Mouse (Mus musculus) heart, embryonic 11.5 days (tissue): ENCODE measurements around the gene Ap1b1. TPM values are rescaled to one million over a fixed set of nuclear protein-coding genes. Genes with fewer than 3 reads are reported as not detected.

Source experiments
- ATAC-seq: fragments of 200-750 bp; cut with Nextera tagmentation; replicated peaks from 2 replicates; pipeline ENCODE4 v1.8.0; 2017; ENCODE audit warnings: moderate library complexity; ENCODE audit not compliant: insufficient number of reproducible peaks, low FRiP score, low TSS enrichment
- H3K27ac ChIP-seq: fragments of 300-500 bp; sonication (generic); 2 replicates; pipeline ENCODE4 v1.5.1; 2014; ENCODE audit warnings: mild to moderate bottlenecking, low read depth, low read length
- H3K27me3 ChIP-seq: fragments of 300-500 bp; sonication (generic); 2 replicates; pipeline ENCODE4 v1.6.1; 2014; ENCODE audit warnings: mild to moderate bottlenecking, low read length, mixed read lengths; ENCODE audit not compliant: control insufficient read depth, insufficient read depth
- H3K36me3 ChIP-seq: fragments of 300-500 bp; sonication (generic); 2 replicates; pipeline ENCODE4 v1.6.1; 2014; ENCODE audit warnings: mild to moderate bottlenecking, low read length, moderate library complexity, mixed read lengths; ENCODE audit not compliant: control insufficient read depth, insufficient read depth
- H3K4me1 ChIP-seq: fragments of 300-500 bp; sonication (generic); 2 replicates; pipeline ENCODE4 v1.6.1; 2014; ENCODE audit warnings: low read length; ENCODE audit not compliant: control insufficient read depth, insufficient read depth
- H3K4me2 ChIP-seq: fragments of 300-500 bp; sonication (generic); 2 replicates; pipeline ENCODE4 v1.6.1; 2014; ENCODE audit warnings: mild to moderate bottlenecking, moderate library complexity
- H3K4me3 ChIP-seq: fragments of 300-500 bp; sonication (generic); 2 replicates; pipeline ENCODE4 v1.5.1; 2014; ENCODE audit warnings: low read depth, low read length
- H3K9ac ChIP-seq: fragments of 300-500 bp; sonication (generic); 2 replicates; pipeline ENCODE4 v1.6.1; 2014; ENCODE audit warnings: mild to moderate bottlenecking, low read depth, low read length, moderate library complexity
- H3K9me3 ChIP-seq: fragments of 300-500 bp; sonication (generic); replicated peaks from 2 replicates; pipeline ENCODE4 v1.6.1; 2016; ENCODE audit warnings: low read length; ENCODE audit not compliant: control insufficient read depth
- WGBS: fragments of 180-500 bp; shearing (Covaris S2); extraction: QIAGEN DNeasy Blood & Tissue Kit; methylation state at CpG from one replicate; pipeline ENCODE4 v1.1.7; 2014; ENCODE audit not compliant: insufficient replicate concordance; 5-methylcytosine and 5-hydroxymethylcytosine counted together
- polyA plus RNA-seq: library from polyadenylated mRNA; unstranded; fragments of >200 nt; fragmentation: Nextera tagmentation; extraction: Ambion mirVana; gene quantifications from 2 replicates; pipeline ENCODE4 v1.2.1, GENCODE M21; 2014

The Ap1b1 gene
- polyA plus RNA-seq, 1 experiment from 2014 or later, result 47.6 TPM

- ATAC-seq, result no peak
- Histone ChIP-seq H3K36me3 (peaks cover 40% of the 10 kb centered on the region), H3K9me3 (no peaks in the 10 kb centered on the region), H3K4me1 (no peaks in the 10 kb centered on the region), H3K4me2 (no peak overlapping the region), H3K27ac (no peak overlapping the region), H3K4me3 (no peak overlapping the region), H3K9ac (no peak overlapping the region), H3K27me3 (no peaks in the 10 kb centered on the region)
- 96% methylated on average over 7 of the region's 7 CpGs for WGBS
Observed at GRCm38 (mm10) chr11:5028228-5028627, 41.6 kb downstream of the Ap1b1 start.

DNA sequence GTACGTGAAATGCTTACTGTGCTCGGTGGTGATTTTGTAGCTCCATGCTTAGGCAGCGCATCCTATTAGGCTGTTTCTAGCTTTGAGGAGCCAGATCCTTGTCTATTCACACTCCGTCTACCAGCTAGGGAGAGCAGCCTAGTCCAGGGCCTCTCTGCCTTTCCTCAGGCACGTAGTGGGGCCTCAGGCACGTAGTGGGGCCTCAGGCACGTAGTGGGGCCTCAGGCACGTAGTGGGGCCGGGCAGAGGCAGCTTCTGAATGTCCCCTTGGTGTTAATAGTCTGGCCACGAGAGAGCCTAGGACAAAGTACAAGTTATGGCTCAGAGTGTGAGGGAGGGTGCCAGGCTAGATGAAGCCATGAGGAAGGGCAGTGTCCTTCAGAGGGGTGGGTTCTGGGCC, 46.1 kb downstream of the Ap1b1 start:
- Histone ChIP-seq H3K4me3 (no peak overlapping the region), H3K27me3 (no peaks in the 10 kb centered on the region), H3K9me3 (no peaks in the 10 kb centered on the region), H3K4me1 (no peaks in the 10 kb centered on the region), H3K36me3 (peaks cover 37% of the 10 kb centered on the region), H3K9ac (no peak overlapping the region), H3K4me2 (no peak overlapping the region), H3K27ac (no peak overlapping the region)
- 0 out of 2 replicates have a peak, but pooled peaks have one; percentile 19 for ATAC-seq
- WGBS, result 93% methylated on average over 10 of the region's 10 CpGs

GRCm38 (mm10) chr11:5033136-5033535, 46.5 kb downstream of the Ap1b1 start:
- no peak for ATAC-seq
- Histone ChIP-seq H3K27me3 (no peaks in the 10 kb centered on the region), H3K36me3 (peaks cover 39% of the 10 kb centered on the region), H3K9ac (no peak overlapping the region), H3K4me3 (no peak overlapping the region), H3K4me2 (no peak overlapping the region), H3K9me3 (no peaks in the 10 kb centered on the region), H3K27ac (no peak overlapping the region), H3K4me1 (no peaks in the 10 kb centered on the region)
- 88% methylated on average over 3 of the region's 3 CpGs for WGBS

DNA sequence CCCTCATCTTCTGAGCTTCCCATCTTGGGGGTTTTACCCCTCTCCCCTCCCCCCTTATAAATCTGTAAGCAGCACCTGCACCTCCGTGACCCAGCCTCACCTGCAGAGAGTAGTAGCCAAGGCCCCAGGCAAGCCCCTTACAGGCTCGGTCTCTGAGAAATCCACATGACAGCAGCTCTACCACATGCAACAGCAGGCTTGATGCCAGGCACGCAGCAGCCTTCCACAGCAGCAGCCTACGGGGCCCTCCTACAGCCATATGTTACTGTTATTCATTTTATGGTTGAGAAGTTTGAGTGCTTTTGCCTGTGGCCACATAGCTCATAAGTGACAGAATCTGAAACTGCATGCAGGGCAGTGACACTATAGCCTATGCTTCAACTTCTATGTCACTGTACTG, 48.8 kb downstream of the Ap1b1 start:
- Histone ChIP-seq H3K27me3 (no peaks in the 10 kb centered on the region), H3K27ac (no peak overlapping the region), H3K9me3 (no peaks in the 10 kb centered on the region), H3K9ac (no peak overlapping the region), H3K36me3 (peaks cover 44% of the 10 kb centered on the region), H3K4me3 (no peak overlapping the region), H3K4me1 (no peaks in the 10 kb centered on the region), H3K4me2 (no peak overlapping the region)
- no peak for ATAC-seq
- WGBS, result 89% methylated on average over 4 of the region's 4 CpGs

- Histone ChIP-seq H3K27ac (no peak overlapping the region), H3K4me3 (no peak overlapping the region), H3K4me2 (no peak overlapping the region), H3K36me3 (peaks cover 31% of the 10 kb centered on the region), H3K9me3 (no peaks in the 10 kb centered on the region), H3K9ac (no peak overlapping the region), H3K27me3 (no peaks in the 10 kb centered on the region), H3K4me1 (peaks cover 14% of the 10 kb centered on the region)
- WGBS, result 82% methylated on average over 8 of the region's 8 CpGs
- ATAC-seq, result no peak
Observed at GRCm38 (mm10) chr11:5037146-5037854, 50.7 kb downstream of the Ap1b1 start.

- peaks cover 16% of the 10 kb centered on the region for H3K36me3 ChIP-seq
Observed at GRCm38 (mm10) chr11:5040585-5040984, 54.0 kb downstream of the Ap1b1 start.

DNA sequence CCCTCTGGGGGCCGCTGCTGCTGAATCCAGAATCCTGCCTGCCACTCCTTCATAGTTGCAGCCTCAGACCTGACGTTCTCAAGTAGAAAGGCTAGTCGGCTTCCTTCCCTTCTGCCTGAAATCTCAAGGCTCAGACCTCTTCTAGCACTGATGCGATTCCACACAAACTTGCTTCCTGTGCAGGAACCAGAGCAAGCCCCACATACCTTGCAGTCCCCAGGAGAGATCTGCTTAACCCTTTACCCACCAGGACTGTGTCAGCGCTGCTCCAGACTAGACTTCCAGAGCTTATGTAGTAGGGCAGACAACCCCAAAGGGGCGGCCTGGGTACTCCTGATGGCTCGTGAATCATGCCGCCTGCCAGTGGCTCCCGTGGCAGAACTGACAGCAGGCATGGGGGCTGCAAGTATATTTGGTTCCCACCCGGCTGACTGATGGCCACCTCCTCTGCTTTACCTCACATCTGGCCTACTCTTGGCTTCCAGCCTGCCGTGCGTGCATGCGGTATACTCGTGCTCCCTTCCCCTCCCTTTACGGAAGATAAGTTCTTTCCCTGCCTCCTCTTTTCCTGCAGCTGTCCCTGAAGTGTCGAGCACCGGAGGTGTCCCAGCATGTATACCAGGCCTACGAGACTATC, 54.6 kb downstream of the Ap1b1 start:
- H3K27me3 ChIP-seq, result no peaks in the 10 kb centered on the region
- no peaks in the 10 kb centered on the region for H3K9me3 ChIP-seq
- 59% methylated on average over 18 of the region's 18 CpGs for WGBS
- H3K4me2 ChIP-seq, result no peak overlapping the region
- peaks cover 16% of the 10 kb centered on the region; the same call in 1 of the 2 replicates for H3K36me3 ChIP-seq
- no peak overlapping the region for H3K27ac ChIP-seq
- H3K9ac ChIP-seq, result no peak overlapping the region
- peaks cover 14% of the 10 kb centered on the region for H3K4me1 ChIP-seq
- ATAC-seq, result peak; percentile 25; the same call in 1 of the 2 replicates
- no peak overlapping the region for H3K4me3 ChIP-seq

More at GRCm38 (mm10) chr11:5040585-5040984, 54.0 kb downstream of the Ap1b1 start:
- Histone ChIP-seq H3K9me3 (no peaks in the 10 kb centered on the region), H3K4me1 (peaks cover 14% of the 10 kb centered on the region), H3K27me3 (no peaks in the 10 kb centered on the region), H3K4me2 (no peak overlapping the region), H3K4me3 (no peak overlapping the region), H3K9ac (no peak overlapping the region), H3K27ac (no peak overlapping the region)
- WGBS, result 90% methylated on average over 5 of the region's 5 CpGs
- no peak for ATAC-seq

- Histone ChIP-seq H3K36me3 (peaks cover 10% of the 10 kb centered on the region; the same call in 1 of the 2 replicates), H3K27me3 (no peaks in the 10 kb centered on the region), H3K4me2 (no peak overlapping the region), H3K27ac (no peak overlapping the region), H3K4me3 (no peak overlapping the region), H3K4me1 (peaks cover 14% of the 10 kb centered on the region), H3K9ac (no peak overlapping the region), H3K9me3 (no peaks in the 10 kb centered on the region)
- no peak for ATAC-seq
- WGBS, result 88% methylated on average over 8 of the region's 8 CpGs
Observed at GRCm38 (mm10) chr11:5042645-5043381, 56.2 kb downstream of the Ap1b1 start.
